Mouse (Mus musculus) lung, postnatal 36 days (tissue): ENCODE measurements around the gene Aprt.
"Not testable (repeated sequence)": the region's sequence is repeated elsewhere in the genome, so short reads cannot be mapped to it uniquely, and the experiment has no call there.

Experiments used
- DNase-seq: peaks from one replicate; pipeline ENCODE4 v3.0.0; 2022; ENCODE audit warnings: mixed read lengths

The Aprt gene

GRCm38 (mm10) chr8:122585411-122585891 lies 8.7 kb upstream of the Aprt start:
- no peak for DNase-seq

DNA sequence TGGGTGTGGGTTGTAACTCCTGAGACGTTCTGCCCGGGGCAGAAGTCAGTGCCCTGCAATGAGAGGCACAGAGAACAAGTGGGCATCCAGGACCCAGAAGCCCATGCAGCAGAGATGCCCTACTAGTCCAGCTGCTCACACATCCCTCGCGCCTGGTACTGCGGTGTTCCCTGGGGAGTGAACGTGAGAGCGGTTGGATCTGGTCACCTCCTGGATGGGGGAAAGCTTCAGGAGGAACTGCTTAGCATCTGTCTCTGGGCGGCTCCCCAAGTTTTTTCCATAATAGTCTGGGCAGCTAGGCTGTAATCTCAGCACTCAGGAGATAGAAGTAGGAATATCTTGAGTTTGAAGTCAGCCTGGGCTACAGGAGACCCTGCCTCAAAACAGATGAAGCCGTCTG lies 8.3 kb upstream of the Aprt start:
- DNase-seq = no peak

- no peak for DNase-seq
Observed at GRCm38 (mm10) chr8:122580926-122581325, 4.2 kb upstream of the Aprt start.

- no peak for DNase-seq
Observed at GRCm38 (mm10) chr8:122579196-122579595, 2.5 kb upstream of the Aprt start.

DNA sequence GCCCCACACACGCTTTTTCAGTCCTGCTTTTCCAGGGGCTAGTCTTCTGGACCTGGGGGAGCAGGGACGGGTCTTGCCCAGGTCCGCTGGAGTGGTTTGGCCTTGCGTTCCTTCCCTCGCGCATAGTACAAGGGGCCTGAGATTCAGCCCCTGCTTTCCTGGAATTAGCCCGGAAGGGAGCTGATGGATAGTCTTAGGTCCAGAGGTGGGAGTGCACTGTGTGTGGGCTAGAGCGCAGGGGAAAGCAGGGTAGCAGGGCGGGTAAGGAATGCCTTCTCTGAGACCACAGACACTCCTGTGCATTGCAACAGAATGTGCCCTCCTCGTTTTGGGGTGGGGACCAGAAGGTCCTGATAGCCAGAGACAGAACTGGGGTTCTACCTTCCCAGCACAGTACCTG lies 407 bp upstream of the Aprt start:
- DNase-seq = no peak

DNA sequence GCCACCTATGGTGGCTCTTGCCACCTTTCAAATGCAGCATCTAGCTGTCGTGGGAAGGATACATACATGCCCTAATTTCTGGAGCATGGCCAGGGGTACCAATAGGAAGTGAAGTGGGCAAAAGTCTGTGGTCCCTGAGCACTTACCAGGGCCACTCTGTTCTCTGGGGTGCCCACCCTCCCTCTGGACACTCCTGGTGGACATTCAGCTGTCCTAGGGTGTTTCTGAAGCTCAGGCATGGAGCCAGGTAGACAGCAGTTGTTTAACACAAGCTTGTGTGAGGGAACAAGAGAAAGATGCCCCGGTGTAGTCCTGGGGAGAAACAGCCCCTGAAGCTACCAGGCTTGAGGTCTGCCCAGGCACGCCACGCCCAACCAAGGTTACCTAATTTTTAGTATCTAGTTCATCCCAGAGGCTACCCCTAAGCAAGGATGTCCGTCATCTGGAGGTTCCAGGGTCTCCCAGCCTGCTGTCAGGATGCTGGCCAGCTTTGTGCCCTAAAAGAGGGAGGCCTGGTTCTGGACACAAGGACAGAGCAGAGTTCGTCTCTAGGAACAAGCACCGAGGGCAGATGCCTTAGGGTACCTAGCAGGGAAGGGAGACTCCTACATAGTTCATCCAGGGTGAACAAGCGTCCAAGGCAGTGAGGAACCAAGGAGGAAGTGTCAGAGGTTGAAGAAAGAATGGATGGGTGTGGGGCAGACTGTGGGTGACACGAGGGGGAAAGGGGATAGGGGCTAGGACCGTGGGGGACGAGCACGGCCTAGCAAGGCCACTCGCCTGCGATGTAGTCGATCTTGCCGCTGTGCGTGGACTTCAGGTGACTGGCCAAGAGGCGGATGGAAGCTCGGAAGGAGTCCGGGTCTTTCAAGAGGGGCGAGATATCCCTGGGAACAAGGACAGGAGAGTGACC lies 718 bp downstream of the Aprt start:
- DNase-seq = no peak

- no peak for DNase-seq
Observed at GRCm38 (mm10) chr8:122575286-122575685, 1.4 kb downstream of the Aprt start.

GRCm38 (mm10) chr8:122574667-122575251 lies 1.9 kb downstream of the Aprt start:
- no peak for DNase-seq

DNA sequence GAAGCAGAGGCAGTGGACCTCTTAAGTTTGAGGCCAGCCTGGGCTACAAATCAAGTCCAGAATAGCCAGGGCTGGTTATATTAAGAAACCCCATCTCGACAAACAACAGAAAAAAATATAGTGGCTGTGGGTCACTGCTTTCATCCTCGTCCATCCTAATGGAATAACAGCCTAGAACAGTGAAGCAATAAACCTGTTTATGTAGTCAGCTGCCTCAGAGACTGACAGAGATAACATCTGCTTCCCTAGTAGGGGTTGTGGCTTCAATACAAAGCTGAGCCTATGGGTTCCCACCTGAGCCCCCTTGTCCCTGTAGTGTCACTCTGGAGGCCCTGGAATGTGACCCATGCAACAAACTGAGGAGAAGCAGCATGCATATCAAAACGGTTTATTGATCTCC lies 2.4 kb downstream of the Aprt start:
- DNase-seq = no peak

DNA sequence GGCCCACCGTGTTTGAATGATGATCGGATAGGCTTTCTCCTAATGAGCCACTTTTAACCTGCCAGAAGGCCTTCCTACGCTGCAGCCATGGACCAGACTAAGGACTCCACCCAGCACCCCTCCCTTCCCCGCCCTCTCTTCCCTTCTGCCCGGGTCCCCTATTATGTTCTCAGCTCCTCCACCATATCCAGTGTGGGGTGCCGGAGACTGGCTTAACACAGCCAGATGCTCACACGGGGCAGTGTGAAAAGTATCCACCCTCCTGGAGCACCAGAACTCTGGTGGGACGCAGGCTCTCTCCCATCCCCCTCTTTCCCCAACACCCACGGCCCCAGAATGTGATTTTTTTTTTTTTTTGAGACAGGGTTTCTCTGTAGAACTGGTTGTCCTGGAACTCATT lies 3.1 kb downstream of the Aprt start:
- DNase-seq = no peak

DNA sequence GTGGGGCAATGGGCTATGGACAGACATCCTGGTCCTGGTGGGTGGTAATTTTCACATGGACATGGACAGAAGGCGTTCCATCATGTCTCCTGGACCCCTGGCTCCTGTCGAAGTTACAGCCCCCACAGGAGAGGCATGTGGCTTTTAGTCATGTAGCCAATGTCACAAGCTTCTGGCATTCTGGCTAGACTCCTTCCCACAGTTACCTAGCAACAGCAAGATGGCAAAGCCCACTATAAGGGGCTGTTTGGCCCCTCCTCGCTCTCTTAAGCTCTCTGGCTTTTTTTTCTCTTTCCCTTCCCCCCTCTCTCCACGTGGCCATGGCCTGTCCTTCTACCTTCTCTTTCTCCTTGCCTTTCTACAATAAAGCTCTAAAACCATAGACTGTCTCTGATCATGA lies 3.5 kb downstream of the Aprt start:
- DNase-seq = not testable (repeated sequence)

DNA sequence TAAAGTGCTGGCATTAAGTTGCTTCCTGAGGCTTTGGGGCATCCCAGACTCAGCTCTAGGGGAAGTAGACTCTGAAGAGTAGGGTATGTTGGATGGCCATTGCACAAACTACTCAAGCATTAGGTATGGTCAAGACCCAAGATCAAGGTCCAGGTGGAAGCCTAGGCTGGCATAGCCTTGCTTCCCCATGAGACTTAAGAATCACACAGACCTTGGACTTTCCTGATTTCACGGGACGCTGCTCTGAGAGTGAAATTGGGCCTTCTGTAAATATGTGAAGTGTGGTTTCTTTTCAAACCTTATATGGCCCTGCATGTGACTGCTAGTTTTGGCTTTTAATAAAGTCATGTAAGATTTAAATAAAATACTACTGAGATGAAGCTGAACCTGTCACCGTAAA lies 4.0 kb downstream of the Aprt start:
- DNase-seq = no peak

GRCm38 (mm10) chr8:122571750-122572267 lies 4.9 kb downstream of the Aprt start:
- DNase-seq = no peak

DNA sequence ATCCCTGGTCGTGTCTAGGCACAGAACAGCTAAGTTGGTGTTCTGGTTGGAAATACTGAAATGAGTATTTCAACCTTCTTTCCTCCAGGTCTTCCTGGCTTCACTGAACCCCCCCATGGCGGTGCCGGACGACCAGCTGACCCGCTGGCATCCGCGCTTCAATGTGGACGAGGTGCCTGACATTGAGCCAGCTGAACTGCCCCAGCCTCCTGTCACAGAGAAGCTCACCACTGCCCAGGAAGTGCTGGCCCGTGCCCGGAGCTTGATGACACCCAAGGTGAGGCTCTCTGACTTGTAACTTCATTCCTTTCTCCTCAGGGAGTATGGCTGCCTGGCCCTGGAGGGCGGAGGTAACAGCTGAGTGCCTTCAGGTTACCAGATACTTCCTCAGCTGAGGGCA lies 5.6 kb downstream of the Aprt start:
- no peak for DNase-seq

GRCm38 (mm10) chr8:122569996-122570395 lies 6.7 kb downstream of the Aprt start:
- no peak for DNase-seq

GRCm38 (mm10) chr8:122569329-122569728 lies 7.4 kb downstream of the Aprt start:
- DNase-seq = no peak

DNA sequence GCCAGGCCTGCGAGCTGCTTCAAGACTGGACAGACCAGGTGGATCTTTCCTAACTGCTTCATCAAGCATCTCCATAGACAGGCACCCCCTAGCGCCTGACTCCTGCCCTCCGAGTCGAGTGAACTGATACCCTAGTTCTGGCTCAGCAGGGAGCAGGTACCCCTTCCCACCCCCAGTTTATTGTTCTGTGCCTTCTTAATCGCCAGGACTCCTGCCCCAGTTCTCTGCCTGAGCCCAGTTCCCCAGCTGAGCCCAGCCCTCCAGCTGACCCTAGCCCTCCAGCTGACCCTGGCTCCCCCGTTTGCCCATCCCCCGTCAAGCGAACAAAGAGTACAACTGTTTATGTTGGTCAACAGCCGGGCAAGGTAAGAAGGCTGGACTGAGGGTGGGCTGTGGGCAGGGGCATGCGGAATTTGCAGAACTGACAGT lies 7.8 kb downstream of the Aprt start:
- no peak for DNase-seq

GRCm38 (mm10) chr8:122568109-122568504 lies 8.6 kb downstream of the Aprt start:
- DNase-seq = no peak

DNA sequence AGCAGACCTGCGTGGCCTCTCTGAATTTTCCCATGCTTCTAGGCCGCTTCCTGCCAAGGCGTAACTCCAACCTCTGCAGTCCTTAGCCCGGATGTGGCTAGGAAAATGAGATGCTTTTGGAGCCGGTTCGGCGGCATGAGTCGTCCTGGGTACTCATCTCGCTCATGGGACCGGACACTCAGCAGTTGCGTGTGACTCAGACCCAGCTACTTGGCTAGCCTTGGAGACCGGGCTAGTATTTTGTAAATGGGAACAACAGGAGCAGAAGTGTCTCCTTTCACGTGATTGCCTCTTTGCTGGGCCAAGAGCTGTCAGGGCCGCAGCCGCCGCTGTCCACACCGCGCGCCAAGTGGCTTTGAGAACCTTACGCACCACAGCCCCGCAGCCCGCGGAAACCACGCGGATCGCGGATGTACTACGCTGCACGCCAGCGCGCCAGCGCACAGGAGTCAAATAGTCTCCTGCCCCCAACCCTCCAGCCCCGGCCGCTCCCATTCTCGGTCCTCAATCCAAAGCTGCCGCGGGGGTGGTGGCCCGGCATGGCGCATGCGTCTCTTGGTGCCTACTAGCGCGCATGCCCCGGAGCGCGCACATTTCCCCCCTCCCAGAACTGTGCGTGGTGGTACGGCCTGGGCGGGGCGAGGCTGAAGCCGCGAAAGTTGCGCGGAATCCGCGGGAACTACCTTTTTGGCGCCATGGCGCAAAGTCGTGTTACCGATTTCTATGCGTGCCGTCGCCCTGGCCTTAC lies 9.2 kb downstream of the Aprt start, which contains the start of gene Cdt1:
Gene Cdt1 (plus strand): TSS at position 655 of the 748 bp plus-strand sequence.
- DNase-seq = peak; percentile 96

GRCm38 (mm10) chr8:122566766-122567165 lies 9.9 kb downstream of the Aprt start:
- DNase-seq = no peak

DNA sequence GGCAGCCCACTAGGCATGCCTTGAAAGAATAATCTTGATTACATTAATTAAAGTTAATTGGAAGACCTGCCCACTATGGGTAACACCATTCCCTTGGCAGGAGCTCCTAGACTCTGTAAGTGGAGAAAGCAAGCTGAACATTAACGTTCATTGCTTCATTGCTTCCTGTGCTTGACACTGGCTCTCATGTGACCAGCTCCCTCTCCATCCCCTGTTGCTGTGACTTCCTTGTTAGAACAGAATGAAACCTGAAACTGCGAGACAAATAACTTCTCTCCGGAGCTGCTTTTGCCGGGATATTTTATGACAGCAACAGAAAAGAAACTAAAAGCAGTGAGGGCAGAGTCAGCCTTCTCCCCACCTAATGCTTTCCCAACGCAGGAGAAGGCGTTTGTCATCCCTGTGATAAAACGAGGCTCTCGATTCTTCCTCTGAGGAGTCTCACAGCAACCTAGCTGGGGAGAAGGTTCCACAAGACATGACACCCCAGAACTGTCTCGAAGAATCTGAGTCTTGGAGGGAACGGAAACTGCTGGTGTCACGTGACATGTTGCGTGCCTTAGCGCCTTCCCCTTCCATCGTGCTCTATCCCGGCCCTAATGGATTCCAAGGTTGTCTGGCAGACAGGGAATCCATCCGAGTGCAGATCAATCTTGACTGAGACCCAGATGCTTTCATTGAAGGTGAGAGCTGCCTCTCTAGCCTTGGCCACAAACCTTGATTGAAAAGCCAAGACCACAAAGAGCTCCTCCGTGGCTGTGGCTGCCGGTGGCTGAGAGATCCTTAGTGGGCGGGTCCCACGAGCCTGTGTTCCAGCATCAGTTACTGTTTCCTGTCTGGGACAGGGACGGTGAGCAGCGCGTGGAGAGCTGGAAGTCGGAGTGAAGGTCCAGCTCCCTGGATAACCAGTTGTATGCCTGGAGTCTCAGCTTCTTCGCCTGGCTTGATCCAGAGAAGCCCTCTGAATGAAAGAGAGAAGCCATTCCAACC lies 12.1 kb downstream of the Aprt start:
- DNase-seq = no peak

GRCm38 (mm10) chr8:122561199-122561598 lies 15.5 kb downstream of the Aprt start:
- DNase-seq = no peak
